Mouse (Mus musculus): ENCODE measurements around the gene Tuba8.

Tuba8 gene

DNA sequence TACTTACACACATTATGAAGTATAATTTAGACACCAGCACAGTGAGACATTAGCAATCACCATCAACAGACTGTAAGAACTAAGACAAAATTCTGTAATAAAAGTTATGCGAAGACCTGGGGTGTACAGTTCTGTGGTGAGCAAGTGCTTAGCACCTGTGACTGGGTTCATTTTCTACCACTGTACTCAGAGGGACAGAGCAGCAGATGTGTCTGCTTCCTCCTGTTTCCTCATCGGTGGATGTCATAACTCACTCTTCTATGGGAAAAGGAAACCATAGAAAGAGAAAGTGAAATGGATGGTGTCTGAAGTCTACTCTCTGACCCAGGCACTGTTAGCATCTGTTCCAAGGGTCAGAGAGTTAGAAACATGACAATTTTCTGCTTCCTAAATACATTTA, 16.2 kb downstream of the Tuba8 start:
- DNase-seq (ENCODE audit: low spot score in 2 of 2), result no peak

GRCm38 (mm10) chr6:121228421-121228820, 17.9 kb downstream of the Tuba8 start:
- DNase-seq (ENCODE audit: low spot score in 2 of 2), result no peak

- DNase-seq (ENCODE audit: low spot score in 2 of 2), result no peak
These were observed 22.2 kb downstream of the Tuba8 start for GRCm38 (mm10) chr6:121232652-121233051.

- no peak for DNase-seq (ENCODE audit: low spot score in 2 of 2)
These were observed 25.9 kb downstream of the Tuba8 start for GRCm38 (mm10) chr6:121236386-121236785.

DNA sequence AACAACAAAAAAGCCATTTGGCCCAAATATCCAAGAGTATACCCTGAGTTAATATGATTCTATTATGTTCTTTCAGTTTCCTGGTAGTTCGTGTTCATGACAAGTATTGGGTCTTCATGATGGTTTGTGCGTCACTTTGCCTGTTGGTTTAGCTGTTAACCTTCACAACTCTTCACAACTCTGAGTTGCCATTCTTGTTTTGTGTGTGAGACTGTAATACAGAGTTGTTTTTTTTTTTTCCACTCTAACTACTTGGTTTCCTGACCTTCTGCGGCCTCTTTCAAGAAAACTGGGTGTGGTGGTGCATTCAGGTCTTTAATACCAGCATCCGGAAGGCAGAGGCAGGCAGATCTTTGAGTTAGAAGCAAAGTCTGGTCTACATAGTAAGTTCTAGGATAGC, 27.7 kb downstream of the Tuba8 start:
- DNase-seq (ENCODE audit: low spot score in 2 of 2), result peak in 1 of 2 experiments; percentile 18

- DNase-seq (ENCODE audit: low spot score in 2 of 2), result peak; percentile 10 to 27
These were observed 31.3 kb downstream of the Tuba8 start for GRCm38 (mm10) chr6:121241780-121242179.

GRCm38 (mm10) chr6:121243161-121243560, 32.7 kb downstream of the Tuba8 start:
- no peak for DNase-seq (ENCODE audit: low spot score in 2 of 2)

GRCm38 (mm10) chr6:121245127-121246036, 34.9 kb downstream of the Tuba8 start, which contains the start of gene Usp18:
Gene Usp18, plus strand, starts transcription at chr6:121245906.
- peak; percentile 84 to 87 for DNase-seq (ENCODE audit: low spot score in 2 of 2)

- no peak for DNase-seq (ENCODE audit: low spot score in 2 of 2)
These were observed 35.5 kb downstream of the Tuba8 start for GRCm38 (mm10) chr6:121246037-121246361.

- no peak for DNase-seq (ENCODE audit: low spot score in 2 of 2)
These were observed 39.9 kb downstream of the Tuba8 start for GRCm38 (mm10) chr6:121250406-121250805.

DNA sequence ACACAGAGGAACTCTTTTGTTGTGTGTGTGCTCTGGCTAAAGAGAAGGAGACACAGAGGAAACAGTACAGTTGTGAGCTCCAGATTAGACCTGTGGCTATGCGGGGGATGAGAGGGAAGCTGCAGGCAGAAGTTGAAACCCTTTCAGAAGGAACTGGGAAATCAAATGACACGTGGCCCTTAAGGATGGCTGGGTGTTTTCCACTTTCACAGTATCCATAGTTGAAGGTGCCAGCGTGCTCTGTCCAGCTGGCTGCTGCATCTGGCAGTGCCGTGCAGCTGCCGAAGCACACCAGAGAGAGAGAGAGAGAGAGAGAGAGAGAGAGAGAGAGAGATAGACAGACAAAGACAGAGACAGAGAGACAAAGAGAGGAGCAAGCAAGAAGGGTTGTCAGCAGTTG, 40.8 kb downstream of the Tuba8 start:
- no peak for DNase-seq (ENCODE audit: low spot score in 2 of 2)

GRCm38 (mm10) chr6:121260548-121260947, 50.1 kb downstream of the Tuba8 start:
- DNase-seq (ENCODE audit: low spot score in 2 of 2), result peak; percentile 61 to 73

DNA sequence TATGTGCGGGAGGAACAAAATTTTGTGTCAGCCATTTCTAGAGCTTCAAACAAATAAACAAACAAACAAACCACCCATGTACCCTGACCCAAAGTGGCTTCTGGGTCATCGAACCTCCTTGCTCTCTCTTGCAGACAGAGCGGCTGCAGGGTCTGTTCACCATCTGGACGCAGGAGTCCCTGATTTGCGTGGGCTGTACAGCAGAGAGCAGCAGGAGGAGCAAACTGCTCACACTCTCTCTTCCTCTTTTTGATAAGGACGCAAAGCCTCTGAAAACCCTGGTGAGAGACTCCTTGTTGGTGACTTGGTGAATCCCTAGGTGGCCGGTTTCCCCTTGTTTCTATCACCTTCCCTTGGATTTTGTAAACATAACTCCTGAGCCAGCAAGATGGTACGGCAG, 50.7 kb downstream of the Tuba8 start:
- no peak for DNase-seq (ENCODE audit: low spot score in 2 of 2)

GRCm38 (mm10) chr6:121262004-121262403, 51.5 kb downstream of the Tuba8 start:
- no peak for DNase-seq (ENCODE audit: low spot score in 2 of 2)

DNA sequence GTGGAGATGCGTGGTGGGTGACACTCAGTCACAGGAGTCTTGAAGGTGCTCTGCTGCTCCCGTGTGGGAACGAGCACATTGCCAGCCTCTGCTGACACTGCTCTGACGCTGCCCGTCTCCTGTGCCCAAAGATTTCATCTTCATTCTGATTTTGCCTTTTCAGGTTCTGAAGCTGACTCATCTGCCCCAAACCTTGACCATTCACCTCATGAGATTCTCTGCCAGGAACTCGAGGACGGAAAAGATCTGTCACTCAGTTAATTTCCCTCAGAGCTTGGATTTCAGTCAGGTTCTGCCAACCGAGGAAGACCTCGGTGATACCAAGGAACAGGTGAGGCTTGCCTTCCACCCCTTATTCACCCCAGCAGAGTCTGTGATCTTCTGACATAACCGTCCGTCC, 52.0 kb downstream of the Tuba8 start:
- DNase-seq (ENCODE audit: low spot score in 2 of 2), result no peak

DNA sequence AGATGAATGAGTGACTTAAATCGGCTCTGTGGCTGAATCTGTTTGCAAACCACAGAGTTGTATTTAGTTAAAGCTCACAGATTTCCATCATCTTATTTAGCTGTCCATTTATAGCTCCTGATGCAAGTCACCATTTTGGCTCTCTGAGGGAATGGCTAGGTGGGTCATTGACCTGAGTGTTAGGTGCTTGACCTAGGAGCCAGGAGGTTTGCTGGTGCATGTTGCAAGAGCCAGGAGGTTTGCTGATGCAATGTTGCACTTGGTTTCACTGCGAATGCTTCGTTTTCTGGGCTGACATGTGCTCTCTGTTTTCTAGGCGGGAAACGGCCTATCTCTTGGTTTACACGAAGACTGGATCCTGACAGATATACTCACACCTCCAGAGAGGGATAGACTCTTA, 59.7 kb downstream of the Tuba8 start:
- no peak for DNase-seq (ENCODE audit: low spot score in 2 of 2)

DNA sequence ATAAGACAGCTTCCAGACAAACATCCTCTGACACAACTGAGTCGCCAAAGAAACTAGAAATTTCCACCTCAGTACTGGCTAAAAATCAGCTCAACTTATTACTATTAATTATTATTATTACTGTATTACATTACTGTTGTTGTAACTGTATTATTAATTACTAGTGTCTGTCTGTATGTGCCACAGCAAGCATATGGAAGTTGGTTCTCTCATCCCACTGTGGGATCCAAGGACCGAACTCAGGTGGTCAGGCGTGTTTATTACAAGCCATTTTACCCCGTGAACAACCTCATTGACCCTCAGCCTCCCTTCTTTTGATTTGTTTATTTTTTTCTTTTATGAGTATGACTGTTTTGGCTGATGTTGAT, 61.2 kb downstream of the Tuba8 start:
- DNase-seq (ENCODE audit: low spot score in 2 of 2), result no peak

GRCm38 (mm10) chr6:121272075-121272800, 61.7 kb downstream of the Tuba8 start:
- peak; percentile 59 to 75 for DNase-seq (ENCODE audit: low spot score in 2 of 2)

- peak; percentile 40 to 51 for DNase-seq (ENCODE audit: low spot score in 2 of 2)
These were observed 63.9 kb downstream of the Tuba8 start for GRCm38 (mm10) chr6:121274356-121274755.
